Mouse (Mus musculus): ENCODE data around the gene 4921530L21Rik. TPM values are rescaled to one million over a fixed set of nuclear protein-coding genes. Genes with fewer than 3 reads are reported as not detected.

The 4921530L21Rik gene
- not detected in 2 replicates for polyA plus RNA-seq (2015; fragmentation: Nextera tagmentation; extraction: Ambion mirVana)

DNA sequence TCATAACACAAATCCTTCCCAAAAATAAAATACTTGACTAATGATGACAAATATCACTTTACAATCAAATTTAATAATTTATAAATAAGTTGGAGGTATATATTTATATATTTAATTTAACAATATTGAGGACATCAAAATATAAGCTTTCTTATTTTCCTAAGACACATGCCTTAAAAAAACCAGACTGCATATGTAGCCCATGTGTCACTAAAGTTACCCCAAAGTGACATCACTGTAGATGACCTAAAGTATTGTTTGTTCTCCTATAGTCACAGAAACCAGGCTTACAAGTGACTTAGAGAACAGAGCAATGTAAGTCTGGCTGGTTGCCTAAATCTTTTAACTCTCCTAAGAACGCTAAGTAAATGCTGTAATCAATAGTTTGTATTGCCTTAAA is at the start of gene 4921530L21Rik:
Gene 4921530L21Rik, plus strand, starts transcription at position 301 of the 400 bp plus-strand sequence.
- no peak within 1 kb of the TSS for H3K4me2 ChIP-seq
- H3K9me3 ChIP-seq: no peaks in the 10 kb centered on the region
- WGBS: 89% methylated on average over 1 of the region's 1 CpGs
- H3K4me1 ChIP-seq (replicated peaks): no peaks in the 10 kb centered on the region
- no peak for ATAC-seq (ENCODE audit: low read depth)
- no peak within 1 kb of the TSS for H3K27ac ChIP-seq (replicated peaks)
- no peak within 1 kb of the TSS for H3K9ac ChIP-seq
- no peaks in the 10 kb centered on the region for H3K36me3 ChIP-seq
- H3K27me3 ChIP-seq: no peaks in the 10 kb centered on the region
- no peak within 1 kb of the TSS for H3K4me3 ChIP-seq

DNA sequence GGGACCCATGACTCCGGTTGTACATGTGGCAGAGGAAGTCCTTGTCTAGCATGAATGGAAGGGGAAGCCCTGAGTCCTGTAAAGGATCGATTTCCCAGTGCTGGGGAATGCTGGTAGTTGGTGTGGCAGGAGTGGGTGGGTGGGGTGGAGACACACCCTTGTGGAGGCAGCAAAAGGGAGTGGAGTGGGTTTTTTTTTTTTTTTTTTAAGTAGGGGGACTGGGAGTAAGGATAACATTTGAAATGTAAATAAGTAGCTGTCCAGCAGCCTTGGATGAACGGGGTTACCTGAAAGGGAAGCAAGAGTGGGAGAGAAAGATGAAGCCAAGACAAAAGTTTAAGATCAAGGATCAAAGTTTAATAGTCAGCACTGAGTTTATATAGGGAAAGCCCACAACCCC is 47.2 kb upstream of the 4921530L21Rik start:
- no peak overlapping the region for H3K4me3 ChIP-seq
- no peak overlapping the region for H3K4me2 ChIP-seq
- no peak overlapping the region for H3K9ac ChIP-seq
- H3K27me3 ChIP-seq: no peaks in the 10 kb centered on the region
- WGBS: 70% methylated on average over 3 of the region's 3 CpGs
- H3K36me3 ChIP-seq: no peaks in the 10 kb centered on the region
- H3K27ac ChIP-seq (replicated peaks): no peak overlapping the region
- no peak for ATAC-seq (ENCODE audit: low read depth)
- H3K9me3 ChIP-seq: no peaks in the 10 kb centered on the region
- H3K4me1 ChIP-seq (replicated peaks): no peaks in the 10 kb centered on the region

DNA sequence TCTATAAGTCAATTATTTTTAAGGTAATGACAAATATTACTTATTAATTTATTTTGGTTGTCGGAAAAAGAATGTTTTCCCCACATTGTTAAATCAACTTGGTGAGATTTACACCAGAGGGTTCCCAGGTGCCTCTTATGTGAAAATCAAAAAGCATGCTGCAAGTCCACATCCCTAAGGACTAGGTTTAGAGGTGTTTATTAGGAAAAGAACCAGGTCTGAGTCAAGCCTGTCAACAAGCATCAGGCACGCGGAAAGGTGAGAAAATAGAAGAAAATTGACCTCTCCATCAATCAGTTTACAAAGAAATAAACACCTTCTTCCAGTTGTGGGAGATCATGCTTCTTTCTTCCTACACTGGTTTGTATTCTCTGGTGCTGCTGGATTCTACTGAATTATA is 18.1 kb upstream of the 4921530L21Rik start:
- no peak for ATAC-seq (ENCODE audit: low read depth)
- no peak overlapping the region for H3K4me3 ChIP-seq
- H3K36me3 ChIP-seq: no peaks in the 10 kb centered on the region
- H3K27ac ChIP-seq (replicated peaks): no peak overlapping the region
- H3K27me3 ChIP-seq: no peaks in the 10 kb centered on the region
- no peaks in the 10 kb centered on the region for H3K4me1 ChIP-seq (replicated peaks)
- H3K9ac ChIP-seq: no peak overlapping the region
- WGBS: 82% methylated on average over 3 of the region's 3 CpGs
- H3K4me2 ChIP-seq: no peak overlapping the region
- no peaks in the 10 kb centered on the region for H3K9me3 ChIP-seq

DNA sequence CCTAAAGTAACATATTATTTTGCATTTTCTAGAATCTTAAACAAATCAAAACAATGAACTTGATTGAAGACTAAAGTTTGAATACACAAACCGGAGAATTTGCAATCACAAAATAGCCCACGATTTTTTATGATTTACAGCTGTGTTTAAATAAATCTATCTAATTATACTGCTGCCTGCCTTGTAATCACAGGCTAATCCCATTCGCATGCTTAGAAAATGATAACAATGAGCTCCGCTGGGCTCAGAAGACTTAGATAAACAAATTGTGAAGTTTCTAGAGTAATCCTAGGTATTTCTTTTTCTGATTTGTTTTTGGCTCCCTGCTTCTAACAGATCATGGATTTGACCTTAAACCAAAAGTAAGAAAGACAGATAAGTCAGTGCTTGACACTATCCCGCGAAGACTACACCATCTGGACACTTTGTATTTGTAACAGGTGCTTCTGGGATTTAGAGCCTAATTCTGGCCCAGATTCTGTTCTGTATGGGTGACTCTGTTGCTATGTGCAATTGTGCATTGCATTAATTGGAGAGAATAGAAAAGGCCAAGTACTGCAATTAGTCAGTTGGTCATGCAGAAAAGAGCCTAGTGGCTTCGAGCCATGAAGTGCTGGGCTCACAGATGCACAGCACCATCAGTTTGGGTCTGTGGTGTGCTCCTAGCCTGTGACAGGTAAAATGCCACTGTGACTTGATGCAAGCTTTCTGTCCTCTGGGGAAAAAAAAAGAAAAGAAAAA is 15.2 kb upstream of the 4921530L21Rik start:
- Histone ChIP-seq H3K9ac (no peak overlapping the region), H3K4me1 (replicated peaks) (no peaks in the 10 kb centered on the region), H3K36me3 (no peaks in the 10 kb centered on the region), H3K27ac (replicated peaks) (no peak overlapping the region), H3K27me3 (no peaks in the 10 kb centered on the region), H3K4me3 (no peak overlapping the region), H3K4me2 (no peak overlapping the region), H3K9me3 (no peaks in the 10 kb centered on the region)
- ATAC-seq (ENCODE audit: low read depth): peak; percentile 77
- 62% methylated on average over 7 of the region's 7 CpGs for WGBS

- Histone ChIP-seq H3K9ac (no peak overlapping the region), H3K27me3 (no peaks in the 10 kb centered on the region), H3K27ac (replicated peaks) (no peak overlapping the region), H3K4me1 (replicated peaks) (no peaks in the 10 kb centered on the region), H3K4me2 (no peak overlapping the region), H3K36me3 (no peaks in the 10 kb centered on the region), H3K9me3 (no peaks in the 10 kb centered on the region), H3K4me3 (no peak overlapping the region)
- ATAC-seq (ENCODE audit: low read depth): no peak
- WGBS: 71% methylated on average over 5 of the region's 5 CpGs
Observed at GRCm38 (mm10) chr14:95872020-95872419, 9.0 kb upstream of the 4921530L21Rik start.

- H3K36me3 ChIP-seq: no peaks in the 10 kb centered on the region
- no peak overlapping the region for H3K9ac ChIP-seq
- H3K4me1 ChIP-seq (replicated peaks): no peaks in the 10 kb centered on the region
- H3K4me3 ChIP-seq: no peak overlapping the region
- WGBS: 63% methylated on average over 3 of the region's 3 CpGs
- no peaks in the 10 kb centered on the region for H3K9me3 ChIP-seq
- H3K4me2 ChIP-seq: no peak overlapping the region
- H3K27ac ChIP-seq (replicated peaks): no peak overlapping the region
- no peaks in the 10 kb centered on the region for H3K27me3 ChIP-seq
- ATAC-seq (ENCODE audit: low read depth): no peak
Observed at GRCm38 (mm10) chr14:95876785-95877510, 4.1 kb upstream of the 4921530L21Rik start.

DNA sequence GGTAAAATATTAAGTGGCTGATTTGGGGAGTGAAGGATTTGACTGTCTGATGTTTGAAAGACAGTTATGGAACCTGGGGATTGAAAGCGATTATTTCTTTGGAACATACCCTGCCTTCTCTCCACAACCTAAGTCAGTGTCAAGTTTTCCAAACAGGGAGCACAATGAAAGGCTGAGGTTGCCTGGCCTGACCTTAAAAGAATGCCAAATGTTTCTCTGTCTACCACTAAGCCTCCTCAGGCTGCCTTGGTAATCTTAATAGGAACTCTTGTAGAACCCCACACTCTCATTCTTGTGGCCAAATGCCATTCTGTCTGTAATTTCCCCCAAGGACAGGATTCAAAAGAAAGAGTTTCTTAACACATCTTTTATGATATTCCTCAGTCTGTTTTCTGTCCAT is 3.5 kb upstream of the 4921530L21Rik start:
- Histone ChIP-seq H3K27me3 (no peaks in the 10 kb centered on the region), H3K4me2 (no peak overlapping the region), H3K9ac (no peak overlapping the region), H3K27ac (replicated peaks) (no peak overlapping the region), H3K4me1 (replicated peaks) (no peaks in the 10 kb centered on the region), H3K9me3 (no peaks in the 10 kb centered on the region), H3K36me3 (no peaks in the 10 kb centered on the region), H3K4me3 (no peak overlapping the region)
- ATAC-seq (ENCODE audit: low read depth): no peak
- WGBS: 91% methylated on average over 1 of the region's 1 CpGs

GRCm38 (mm10) chr14:95899458-95899857 is 18.4 kb downstream of the 4921530L21Rik start:
- H3K9ac ChIP-seq: no peak overlapping the region
- no peak overlapping the region for H3K4me2 ChIP-seq
- no peak overlapping the region for H3K4me3 ChIP-seq
- no peaks in the 10 kb centered on the region for H3K36me3 ChIP-seq
- no peaks in the 10 kb centered on the region for H3K27me3 ChIP-seq
- 41% methylated on average over 6 of the region's 6 CpGs for WGBS
- H3K4me1 ChIP-seq (replicated peaks): no peaks in the 10 kb centered on the region
- no peak overlapping the region for H3K27ac ChIP-seq (replicated peaks)
- ATAC-seq (ENCODE audit: low read depth): no peak
- H3K9me3 ChIP-seq: no peaks in the 10 kb centered on the region

DNA sequence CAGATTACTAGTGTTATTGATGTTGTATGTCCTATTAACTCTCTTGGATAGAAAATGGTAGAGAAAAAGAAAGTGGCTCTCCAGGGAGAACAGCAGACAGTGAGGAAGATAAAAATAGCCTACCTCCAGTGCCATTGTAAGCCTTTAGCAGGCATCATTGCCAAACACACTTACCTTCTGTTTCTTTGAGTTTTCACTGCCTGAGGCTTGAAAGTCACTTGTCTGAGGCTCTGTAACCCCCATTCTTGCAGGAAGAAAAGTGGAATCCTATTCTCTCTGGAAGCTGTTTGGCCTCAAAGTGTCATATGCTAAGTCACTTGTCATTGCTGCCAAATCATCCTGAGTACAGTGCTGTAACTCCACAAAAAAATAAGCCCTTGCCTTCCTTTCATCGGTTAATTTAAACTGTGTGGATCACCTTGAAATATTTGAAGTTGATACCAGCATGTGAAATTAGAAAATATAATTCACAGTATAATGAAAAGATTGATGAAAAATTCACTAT is 23.6 kb downstream of the 4921530L21Rik start:
- no peaks in the 10 kb centered on the region for H3K36me3 ChIP-seq
- no peak overlapping the region for H3K9ac ChIP-seq
- H3K9me3 ChIP-seq: no peaks in the 10 kb centered on the region
- 94% methylated on average over 1 of the region's 1 CpGs for WGBS
- no peaks in the 10 kb centered on the region for H3K27me3 ChIP-seq
- H3K4me2 ChIP-seq: no peak overlapping the region
- no peak overlapping the region for H3K4me3 ChIP-seq
- H3K27ac ChIP-seq (replicated peaks): no peak overlapping the region
- no peak for ATAC-seq (ENCODE audit: low read depth)
- no peaks in the 10 kb centered on the region for H3K4me1 ChIP-seq (replicated peaks)

DNA sequence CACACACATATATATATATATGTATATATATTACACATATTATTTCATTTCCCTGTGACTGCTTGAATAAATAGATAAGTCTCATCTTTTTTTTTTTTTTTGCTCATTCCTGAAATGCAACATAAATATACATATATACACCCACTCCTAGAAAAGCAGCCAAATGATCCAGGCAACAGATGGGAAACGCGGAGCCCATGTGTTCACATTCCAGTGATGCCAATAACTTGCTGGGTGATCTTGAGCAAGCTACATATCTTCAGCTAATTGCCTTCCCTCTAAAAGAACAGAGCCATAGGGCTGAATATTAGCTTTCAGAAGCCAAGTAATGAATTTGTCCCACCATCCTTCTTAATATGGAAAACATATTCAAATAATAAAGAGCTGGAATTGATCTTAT is 32.2 kb downstream of the 4921530L21Rik start:
- H3K4me1 ChIP-seq (replicated peaks): no peaks in the 10 kb centered on the region
- H3K36me3 ChIP-seq: no peaks in the 10 kb centered on the region
- no peak for ATAC-seq (ENCODE audit: low read depth)
- H3K4me3 ChIP-seq: no peak overlapping the region
- H3K9ac ChIP-seq: no peak overlapping the region
- no peak overlapping the region for H3K27ac ChIP-seq (replicated peaks)
- no peaks in the 10 kb centered on the region for H3K9me3 ChIP-seq
- H3K4me2 ChIP-seq: no peak overlapping the region
- no peaks in the 10 kb centered on the region for H3K27me3 ChIP-seq
- 78% methylated on average over 2 of the region's 2 CpGs for WGBS

- Histone ChIP-seq H3K36me3 (no peaks in the 10 kb centered on the region), H3K27ac (replicated peaks) (no peak overlapping the region), H3K4me3 (no peak overlapping the region), H3K27me3 (no peaks in the 10 kb centered on the region), H3K4me1 (replicated peaks) (no peaks in the 10 kb centered on the region), H3K4me2 (no peak overlapping the region), H3K9me3 (no peaks in the 10 kb centered on the region), H3K9ac (no peak overlapping the region)
- 83% methylated on average over 1 of the region's 1 CpGs for WGBS
- no peak for ATAC-seq (ENCODE audit: low read depth)
Observed at GRCm38 (mm10) chr14:95926742-95927141, 45.7 kb downstream of the 4921530L21Rik start.

DNA sequence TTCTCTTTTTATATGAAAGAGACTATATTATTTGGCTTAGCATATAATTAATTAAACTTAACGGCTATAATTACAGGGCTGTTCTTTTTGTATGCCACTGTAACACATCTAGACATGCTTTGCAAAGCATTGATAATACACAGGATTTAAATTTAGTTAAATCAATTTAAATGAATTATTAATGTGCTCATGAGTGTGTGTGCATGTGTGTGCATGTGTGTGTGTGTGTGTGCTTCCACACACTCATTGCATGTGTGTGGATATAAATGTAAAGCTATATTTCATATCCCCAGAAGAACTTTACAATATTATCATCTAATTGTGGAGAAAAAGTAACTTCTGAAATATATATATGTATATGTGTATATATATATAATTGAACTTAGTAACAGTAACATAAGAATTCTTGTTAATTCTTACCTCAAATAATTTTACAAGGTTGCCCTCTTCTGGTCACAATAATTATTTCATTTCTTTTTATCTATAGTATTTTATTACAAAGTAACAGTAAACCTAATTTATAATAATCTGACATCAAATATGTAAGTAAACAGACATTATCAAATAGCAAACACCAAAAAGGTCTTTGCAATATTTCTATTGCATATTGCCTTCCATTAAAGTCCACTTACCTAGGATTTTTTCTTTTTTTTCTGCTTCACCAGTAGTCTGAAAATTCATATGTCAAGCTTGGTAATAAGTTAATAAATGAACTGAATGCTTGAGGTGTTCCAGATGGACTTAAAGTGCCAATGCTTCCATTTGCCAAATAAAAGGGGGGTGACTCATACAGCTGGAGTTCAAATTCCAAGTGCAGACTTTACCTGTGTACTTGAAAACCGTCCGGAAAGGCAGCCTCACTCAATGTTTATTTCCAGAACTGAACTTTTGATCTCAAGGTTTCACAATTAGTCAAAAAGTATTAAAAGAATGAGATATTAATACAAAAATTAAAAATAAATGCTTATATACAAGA is 47.0 kb downstream of the 4921530L21Rik start:
- no peaks in the 10 kb centered on the region for H3K27me3 ChIP-seq
- no peak overlapping the region for H3K4me3 ChIP-seq
- no peaks in the 10 kb centered on the region for H3K9me3 ChIP-seq
- H3K4me1 ChIP-seq (replicated peaks): no peaks in the 10 kb centered on the region
- 88% methylated on average over 3 of the region's 3 CpGs for WGBS
- no peak overlapping the region for H3K4me2 ChIP-seq
- no peaks in the 10 kb centered on the region for H3K36me3 ChIP-seq
- H3K9ac ChIP-seq: no peak overlapping the region
- no peak overlapping the region for H3K27ac ChIP-seq (replicated peaks)
- ATAC-seq (ENCODE audit: low read depth): no peak
